Mouse (Mus musculus): Measurements from ENCODE around the gene Prr18.
A peak's percentile ranks its signal among the peaks of the same experiment; 100 is the strongest.

The Prr18 gene

GRCm38 (mm10) chr17:8341360-8341963 is 4.2 kb downstream of the Prr18 start:
- DNase-seq: peak; percentile 20

GRCm38 (mm10) chr17:8342706-8343105 is 5.4 kb downstream of the Prr18 start:
- DNase-seq: no peak

DNA sequence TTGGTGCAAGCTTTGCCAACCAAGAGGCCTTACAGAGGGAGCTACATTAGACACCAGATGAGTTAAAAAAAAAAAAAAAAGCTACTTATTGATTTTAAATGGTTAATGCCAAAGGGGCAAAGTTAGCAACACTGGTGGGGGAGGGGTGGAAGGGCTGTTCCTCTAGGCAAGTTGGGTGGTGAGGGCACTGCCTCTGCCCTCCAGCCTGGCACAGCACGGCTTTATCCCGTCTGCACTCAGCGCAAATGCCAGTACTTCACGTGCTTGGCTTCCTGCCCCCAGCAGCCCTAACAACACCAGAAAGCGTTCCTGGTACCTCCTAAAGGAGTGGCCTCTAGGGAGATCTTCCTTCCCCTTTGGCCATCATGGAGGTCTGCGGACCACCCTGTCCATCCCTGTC is 6.2 kb downstream of the Prr18 start:
- no peak for DNase-seq

DNA sequence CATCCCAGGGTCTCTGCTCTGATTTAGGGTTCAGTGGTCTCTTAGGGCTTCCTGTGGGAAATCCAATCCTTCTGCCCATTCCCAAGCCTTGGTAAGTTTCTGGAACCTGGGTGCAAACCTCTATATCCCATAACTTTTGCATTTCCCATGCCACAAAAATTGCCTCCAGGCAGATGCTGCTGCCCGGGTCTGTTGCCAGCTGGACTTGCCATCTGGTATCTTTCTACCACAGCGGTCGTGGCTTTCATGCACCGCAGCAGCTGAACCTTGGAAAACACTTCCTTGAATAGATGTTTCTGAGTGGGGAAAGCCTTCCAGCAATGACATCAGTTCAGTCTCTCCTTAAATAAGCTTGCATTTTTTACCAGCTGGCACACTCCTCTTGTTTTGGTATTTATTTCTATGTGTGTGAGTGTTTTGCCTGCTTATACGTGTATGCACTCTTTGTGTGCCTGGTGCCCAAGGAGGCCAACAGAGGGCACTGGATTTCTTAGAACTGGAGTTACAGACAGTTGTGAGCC is 10.6 kb downstream of the Prr18 start:
- no peak for DNase-seq

DNA sequence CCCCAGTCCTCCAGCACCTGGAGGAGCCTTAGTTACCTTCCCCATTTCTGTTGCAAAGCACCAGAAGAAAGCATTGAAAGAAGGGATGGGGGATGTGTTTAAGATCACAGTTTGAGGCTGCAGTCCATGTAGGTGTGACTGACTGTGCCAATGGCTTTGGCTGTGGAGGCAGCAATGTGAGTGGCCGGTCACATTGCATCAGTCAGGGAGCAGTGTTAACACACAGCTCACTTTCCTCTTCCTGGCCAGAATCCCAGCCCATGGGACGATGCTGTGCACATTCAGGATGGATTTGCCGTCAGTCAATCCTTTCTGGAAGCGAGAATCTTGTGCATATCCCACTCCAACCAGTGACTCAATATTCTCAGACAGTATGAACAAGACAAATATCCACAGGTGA is 11.7 kb downstream of the Prr18 start:
- DNase-seq: no peak

DNA sequence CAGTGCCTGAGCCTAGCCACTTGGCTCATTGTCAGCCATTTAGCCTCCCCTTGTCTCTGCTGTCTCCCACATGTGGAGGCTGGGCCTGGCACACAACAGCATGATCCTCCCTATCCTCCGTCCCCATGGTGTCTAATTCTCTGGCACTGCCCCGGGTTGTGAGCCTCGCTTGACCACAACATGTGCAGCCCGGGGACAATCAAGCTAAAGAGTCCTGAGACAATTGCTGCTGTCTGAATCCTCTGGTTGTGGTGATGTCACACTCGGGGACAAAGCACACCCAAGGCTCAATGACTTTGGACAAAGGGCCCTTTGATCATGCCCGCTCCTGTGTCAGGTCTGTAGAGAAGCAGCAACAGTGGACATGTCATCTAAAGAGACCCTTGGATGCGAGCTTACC is 13.8 kb downstream of the Prr18 start:
- no peak for DNase-seq

- no peak for DNase-seq
Measured at GRCm38 (mm10) chr17:8355692-8356091, 18.4 kb downstream of the Prr18 start, which contains the start of gene T2. Gene T2, plus strand, starts transcription at chr17:8355992.

- no peak for DNase-seq
Measured at GRCm38 (mm10) chr17:8357498-8357897, 20.2 kb downstream of the Prr18 start.

DNA sequence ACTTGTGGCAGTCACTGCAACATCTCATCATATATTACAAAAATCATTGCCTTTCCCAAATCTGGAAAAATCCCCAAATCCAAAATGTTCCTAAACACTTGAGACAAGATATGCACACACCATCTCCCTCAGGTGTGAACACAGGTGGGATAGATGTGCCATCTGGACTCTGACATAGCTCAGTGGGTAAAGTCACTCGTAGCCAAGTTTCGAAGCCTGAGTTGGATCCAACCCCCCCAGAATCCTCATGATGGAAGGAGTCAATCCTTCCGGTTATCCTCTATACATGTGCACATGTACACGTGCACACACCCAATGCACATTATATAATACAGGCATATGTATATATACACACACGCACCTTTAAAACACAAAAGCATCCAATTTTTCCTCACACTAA is 23.6 kb downstream of the Prr18 start:
- DNase-seq: no peak

DNA sequence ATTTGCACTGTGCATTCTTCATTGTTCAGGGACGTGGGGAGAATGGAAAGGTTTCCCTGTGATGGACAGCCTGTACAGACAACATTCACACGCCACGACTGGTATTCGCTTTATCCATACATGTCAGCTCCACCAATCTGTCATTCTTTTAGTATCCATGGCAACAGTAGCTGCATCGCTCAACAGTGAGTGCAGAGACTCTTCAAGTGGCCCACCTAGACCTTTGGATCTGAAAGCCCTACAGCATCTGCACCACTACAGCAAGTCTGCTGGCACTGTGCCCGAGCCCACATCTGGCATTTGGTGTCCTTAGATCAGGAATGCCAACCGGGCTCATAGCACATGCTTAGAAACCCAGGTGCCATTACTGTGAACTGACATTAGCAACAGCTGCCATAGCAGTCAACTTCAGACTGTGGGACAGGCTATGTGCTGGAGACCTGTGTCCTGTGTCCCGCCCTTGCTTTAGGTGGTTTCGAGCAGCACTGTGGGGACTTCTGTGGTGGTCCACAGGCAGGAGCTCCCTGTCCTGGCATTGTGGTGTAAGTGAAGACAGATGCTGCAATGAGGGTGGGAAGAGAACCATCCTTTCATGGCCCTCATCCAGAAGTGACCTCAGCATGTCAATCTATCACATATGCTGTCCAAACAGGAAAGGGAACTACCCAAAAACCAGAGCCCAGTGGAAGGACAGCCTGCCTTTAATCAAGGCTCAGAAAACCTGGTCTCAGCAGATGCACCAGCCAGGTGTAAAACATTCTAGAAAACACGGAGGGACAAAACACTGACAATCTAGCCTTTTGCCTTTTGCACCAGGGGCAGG is 24.2 kb downstream of the Prr18 start:
- no peak for DNase-seq

DNA sequence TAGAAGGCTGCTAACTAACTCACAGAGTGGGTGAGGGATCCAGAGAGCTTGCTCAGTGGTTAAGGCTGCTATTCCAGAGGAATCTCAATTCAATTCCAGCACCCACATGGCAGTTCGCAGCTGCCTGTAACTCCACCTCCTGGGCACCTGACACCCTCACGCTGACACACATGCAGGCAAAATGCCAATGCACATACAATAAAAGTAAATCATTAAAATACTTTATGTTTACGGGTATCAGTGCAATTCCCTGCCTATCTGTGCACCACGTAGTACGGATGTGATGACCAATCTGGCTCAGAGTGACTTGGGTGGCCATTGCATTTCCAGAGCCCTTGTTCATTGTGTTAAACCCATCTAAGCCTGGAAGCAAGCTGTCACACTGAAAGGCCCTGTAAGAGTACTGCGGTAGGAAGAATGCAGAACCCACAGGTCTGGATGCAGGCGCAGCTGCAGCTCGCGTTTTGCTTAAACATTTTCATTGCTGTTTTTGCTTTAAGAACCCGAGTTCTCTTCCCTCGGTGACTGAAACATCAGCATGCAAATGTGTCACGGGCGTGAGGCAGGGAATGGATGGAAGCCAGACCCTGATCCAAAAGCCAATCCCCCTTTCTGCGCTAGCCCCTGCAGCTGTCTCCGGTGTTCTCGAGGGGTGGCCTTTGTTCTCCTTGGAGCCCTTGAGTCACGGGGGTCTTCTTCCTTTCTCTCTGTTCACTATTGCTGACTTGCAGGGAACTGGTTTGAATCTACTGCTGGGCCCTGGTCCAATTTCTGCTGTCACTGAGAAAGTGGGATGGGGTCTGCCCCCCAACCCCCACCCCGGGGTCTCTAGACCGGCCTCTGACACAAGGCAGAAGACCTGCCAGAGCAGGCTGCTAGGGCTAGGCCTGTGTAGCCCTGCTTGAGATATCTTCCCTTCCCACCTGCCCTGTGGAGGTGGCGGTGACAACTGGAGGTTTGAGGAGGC is 30.5 kb downstream of the Prr18 start:
- peak; percentile 32 for DNase-seq

DNA sequence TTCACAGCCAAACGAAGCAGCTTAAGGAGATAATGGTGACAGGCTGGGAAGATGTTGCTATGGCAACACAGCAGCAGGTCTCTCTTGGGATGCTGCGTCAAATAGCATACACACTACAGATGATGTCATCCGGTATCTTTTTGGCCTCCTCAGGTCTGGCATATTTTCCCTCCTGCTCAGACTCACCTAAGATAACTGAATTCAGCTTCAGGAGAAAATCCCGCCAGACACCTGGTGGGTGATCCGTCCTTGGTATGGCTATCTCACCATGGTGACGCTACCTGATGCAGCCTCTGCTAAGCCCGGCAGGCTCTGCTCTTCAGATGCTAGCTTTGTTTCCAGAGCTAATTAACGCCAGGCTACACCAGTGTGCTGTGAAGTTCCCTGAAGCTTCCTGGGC is 31.3 kb downstream of the Prr18 start:
- peak; percentile 38 for DNase-seq

DNA sequence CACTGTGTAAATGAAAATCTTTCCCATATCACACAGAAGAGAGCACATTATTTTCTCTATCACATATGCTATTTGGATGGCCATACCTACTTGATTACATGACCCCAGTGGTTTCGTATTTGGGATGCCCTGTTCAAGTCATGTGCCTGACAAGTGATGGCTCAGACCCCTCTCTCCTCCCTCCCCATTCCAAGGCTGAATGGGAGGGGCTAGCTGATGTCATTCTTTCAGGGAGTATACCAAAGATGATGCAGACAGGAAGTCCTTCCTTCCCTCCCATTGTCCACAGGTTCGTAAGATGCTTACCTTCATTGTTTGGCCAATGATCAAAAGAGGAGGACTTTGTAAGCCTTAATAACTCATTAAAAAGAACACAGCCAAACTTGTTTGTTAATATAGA is 31.9 kb downstream of the Prr18 start:
- DNase-seq: no peak

GRCm38 (mm10) chr17:8370634-8371229 is 33.5 kb downstream of the Prr18 start:
- no peak for DNase-seq

DNA sequence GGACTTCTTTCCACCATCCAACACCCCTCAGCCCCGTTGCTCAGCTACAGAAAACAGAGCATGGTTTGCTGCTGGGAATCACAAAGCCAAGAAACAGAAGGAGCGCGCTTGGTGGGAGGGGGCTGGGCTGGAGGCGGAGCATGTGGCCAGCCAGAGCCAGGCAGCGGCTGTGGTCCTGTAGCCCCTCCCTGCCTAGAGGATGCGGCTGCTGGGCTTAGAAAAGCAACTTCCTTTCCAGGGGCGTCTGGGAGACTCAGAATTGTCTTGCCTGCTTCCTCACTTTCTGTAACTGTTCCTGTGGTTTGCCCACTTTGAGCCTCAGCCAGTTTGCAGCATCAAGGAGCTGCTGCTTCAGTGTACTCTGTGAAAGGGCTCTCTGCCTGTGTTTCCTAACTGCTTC is 34.6 kb downstream of the Prr18 start:
- DNase-seq: peak; percentile 40

DNA sequence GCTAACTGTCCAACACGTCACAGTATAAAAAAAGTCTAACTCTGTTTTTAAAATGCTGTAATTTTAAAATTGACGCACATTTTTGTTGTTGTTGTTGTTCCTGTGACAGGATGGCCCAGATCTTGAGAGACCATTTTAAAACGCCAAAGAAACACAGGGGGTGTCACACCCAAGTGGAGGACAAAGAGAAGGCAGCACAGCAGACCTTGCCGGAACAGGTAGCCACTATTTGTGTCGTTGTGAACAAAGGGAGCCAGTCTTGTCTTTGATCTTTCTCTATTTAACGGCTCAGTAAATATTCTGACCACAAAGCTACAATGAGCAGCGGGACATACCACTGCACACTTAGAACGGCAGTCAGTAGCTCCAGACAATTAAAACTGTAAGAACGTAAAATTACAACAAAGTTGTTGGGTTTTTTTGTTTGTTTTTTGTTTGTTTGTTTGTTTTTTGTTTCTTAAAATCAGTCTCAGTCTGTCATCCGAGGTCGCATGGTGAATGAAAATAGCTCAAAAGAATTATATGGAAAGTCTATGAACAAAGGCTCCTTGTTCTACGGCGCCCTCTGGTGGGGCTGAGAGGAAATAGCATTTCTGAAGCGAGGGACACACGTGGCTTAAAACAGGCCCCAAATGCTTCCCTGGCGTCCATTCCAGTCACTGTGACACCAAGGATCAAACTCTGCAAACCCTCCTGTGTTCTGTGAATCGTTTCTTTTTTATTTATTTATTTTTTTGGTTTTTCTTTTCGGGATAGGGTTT is 35.2 kb downstream of the Prr18 start:
- peak; percentile 71 for DNase-seq

- DNase-seq: no peak
Measured at GRCm38 (mm10) chr17:8377298-8377697, 40.0 kb downstream of the Prr18 start.

GRCm38 (mm10) chr17:8385441-8385840 is 48.2 kb downstream of the Prr18 start:
- DNase-seq: no peak

GRCm38 (mm10) chr17:8388463-8388862 is 51.2 kb downstream of the Prr18 start:
- no peak for DNase-seq

DNA sequence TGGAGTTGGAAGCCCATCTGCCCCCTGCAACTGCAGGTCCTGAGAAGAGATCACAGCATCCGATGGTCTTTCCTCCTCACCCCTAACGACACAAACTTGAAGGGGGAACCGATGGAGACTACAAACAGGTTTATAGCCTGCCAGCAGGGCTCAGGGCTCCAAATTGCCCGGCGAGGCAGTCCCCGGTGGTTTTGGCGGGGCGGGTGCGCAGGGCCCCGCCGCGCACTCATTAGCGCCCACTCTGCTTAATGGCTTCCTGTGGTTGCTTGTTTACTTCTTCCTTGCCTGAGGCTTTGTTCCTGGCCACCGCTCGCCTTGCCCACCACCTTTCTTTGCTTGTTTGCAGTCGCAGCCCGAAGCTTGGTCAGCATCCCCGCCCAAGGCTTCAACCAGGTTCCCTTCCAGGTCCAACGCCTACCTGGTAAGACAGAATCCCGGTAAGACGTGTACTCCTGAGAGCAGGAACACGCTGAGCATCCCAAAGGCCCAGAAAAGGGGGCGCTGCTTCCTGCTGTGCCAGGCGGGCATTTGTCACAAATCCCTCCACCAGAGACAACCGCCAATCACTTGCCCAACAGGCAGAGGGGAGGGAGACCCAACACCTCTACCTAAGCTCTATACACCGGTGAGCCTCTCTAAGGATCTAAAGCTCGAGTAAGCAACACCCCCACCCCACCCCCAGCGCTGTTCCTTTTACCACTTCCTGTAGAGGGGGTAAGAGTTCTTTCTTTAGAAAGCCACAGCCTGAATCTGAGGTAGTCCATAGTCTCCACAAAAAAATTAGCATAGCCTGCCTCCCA is 51.9 kb downstream of the Prr18 start:
- DNase-seq: no peak

- DNase-seq: no peak
Measured at GRCm38 (mm10) chr17:8389790-8390095, 52.5 kb downstream of the Prr18 start.
